Mouse (Mus musculus) spleen, adult 2 months (tissue): ENCODE measurements around the gene Snu13. TPM values are rescaled to one million over a fixed set of nuclear protein-coding genes. Genes with fewer than 3 reads are reported as not detected.

Experiments used
- DNase-seq, 2 experiments: peaks; one replicate each; pipeline versions ENCODE4 v3.0.0 to v3.0.0-alpha.2; 2012 to 2021; ENCODE audit warnings: low spot score in 2 of 2, low read depth in 1 of 2
- H3K27ac ChIP-seq: fragments of 200-500 bp; 2 replicates; pipeline ENCODE4 v1.5.1; 2012; ENCODE audit warnings: low read length, inconsistent platforms; ENCODE audit not compliant: insufficient read depth
- H3K27me3 ChIP-seq: fragments of 200-500 bp; 2 replicates; pipeline ENCODE4 v1.6.1; 2012; ENCODE audit warnings: mild to moderate bottlenecking, moderate library complexity, low read length, inconsistent platforms; ENCODE audit not compliant: control insufficient read depth, insufficient read depth
- H3K36me3 ChIP-seq: fragments of 200-500 bp; 2 replicates; pipeline ENCODE4 v1.6.1; 2012; ENCODE audit warnings: mild to moderate bottlenecking, low read length, inconsistent platforms; ENCODE audit not compliant: control insufficient read depth, insufficient read depth
- H3K4me1 ChIP-seq: fragments of 200-500 bp; 2 replicates; pipeline ENCODE4 v1.6.1; 2011; ENCODE audit warnings: inconsistent platforms; ENCODE audit not compliant: control insufficient read depth, insufficient read depth, insufficient read length
- H3K4me3 ChIP-seq: fragments of 200-500 bp; 2 replicates; pipeline ENCODE4 v1.5.1; 2011; ENCODE audit warnings: mild to moderate bottlenecking, inconsistent platforms; ENCODE audit not compliant: insufficient read depth, insufficient read length; ENCODE audit errors: extremely low read depth
- CTCF ChIP-seq: fragments of 200-500 bp; IDR thresholded peaks from 2 replicates; pipeline ENCODE4 v1.5.1; 2011; ENCODE audit warnings: mild to moderate bottlenecking, inconsistent platforms; ENCODE audit not compliant: insufficient read depth, insufficient read length, insufficient replicate concordance; ENCODE audit errors: extremely low read depth
- POLR2A ChIP-seq: fragments of 200-500 bp; IDR thresholded peaks from 2 replicates; pipeline ENCODE4 v1.6.1; 2011; ENCODE audit warnings: low read depth, low read length, inconsistent platforms
- WGBS: fragments of 180-500 bp; shearing (Covaris S2); methylation state at CpG from one replicate; pipeline ENCODE4 v1.1.7; 2018; 5-methylcytosine and 5-hydroxymethylcytosine counted together
- polyA plus RNA-seq: library from polyadenylated mRNA; depleted of rRNA; stranded (reverse); fragments of >200 nt; gene quantifications from 2 replicates; pipeline ENCODE4 v1.2.3, GENCODE M21; 2012; rRNA removed

Snu13 gene
- polyA plus RNA-seq, 1 experiment = 34.5 TPM

- Histone ChIP-seq H3K4me3 (no peak overlapping the region), H3K36me3 (0 out of 2 replicates have a peak, but pooled peaks cover 2% of the 10 kb centered on the region), H3K4me1 (no peaks in the 10 kb centered on the region), H3K27me3 (no peaks in the 10 kb centered on the region), H3K27ac (no peak overlapping the region)
- TF ChIP-seq POLR2A (no peak), CTCF (no peak)
- 45% methylated on average over 7 of the region's 7 CpGs for WGBS
- no peak for DNase-seq
Measured at GRCm38 (mm10) chr15:81990549-81990948, 56.8 kb downstream of the Snu13 start.

Other genes starting within 250 kb of the Snu13 start
- gene Tef, start 245.2 kb downstream of the Snu13 start, polyA plus RNA-seq = 21.2 and 21.9 TPM in 2 replicates
- gene Tob2, start 188.8 kb downstream of the Snu13 start, polyA plus RNA-seq = 24.8 and 36.6 TPM in 2 replicates
- gene Phf5a, start 175.7 kb downstream of the Snu13 start, polyA plus RNA-seq = 22.7 and 29.8 TPM in 2 replicates
- 68.7 and 80.4 TPM in 2 replicates for gene Aco2, start 175.3 kb downstream of the Snu13 start, polyA plus RNA-seq
- 8.6 and 11.1 TPM in 2 replicates for gene Polr3h, start 121.4 kb downstream of the Snu13 start, polyA plus RNA-seq
- gene Csdc2, start 110.8 kb downstream of the Snu13 start, polyA plus RNA-seq = 5.4 and 6.1 TPM in 2 replicates
- gene Pmm1, start 86.7 kb downstream of the Snu13 start, polyA plus RNA-seq = 18.2 and 28.1 TPM in 2 replicates
- not detected in 2 replicates for gene 1700029P11Rik, start 67.1 kb downstream of the Snu13 start, polyA plus RNA-seq
- gene Xrcc6, start 59.8 kb downstream of the Snu13 start, polyA plus RNA-seq = 11.8 TPM in 2 replicates
- 15.4 and 18.1 TPM in 2 replicates for gene Desi1, start 13.7 kb downstream of the Snu13 start, polyA plus RNA-seq
- not detected in 2 replicates for gene 4930407I10Rik, start 11.6 kb upstream of the Snu13 start, polyA plus RNA-seq
- gene Mei1, start 22.4 kb upstream of the Snu13 start, polyA plus RNA-seq = 0.05 TPM in 1 of 2 replicates, not detected in the other
- gene Ccdc134, start 80.3 kb upstream of the Snu13 start, polyA plus RNA-seq = 16.2 and 16.7 TPM in 2 replicates
- gene Srebf2, start 99.6 kb upstream of the Snu13 start, polyA plus RNA-seq = 204 and 317 TPM in 2 replicates
- 5.4 and 14.7 TPM in 2 replicates for gene Shisa8, start 165.2 kb upstream of the Snu13 start, polyA plus RNA-seq
- gene Tnfrsf13c, start 176.8 kb upstream of the Snu13 start, polyA plus RNA-seq = 120 and 179 TPM in 2 replicates
- gene Cenpm, start 197.2 kb upstream of the Snu13 start, polyA plus RNA-seq = 10.2 and 16.8 TPM in 2 replicates
- 0.05 and 0.08 TPM in 2 replicates for gene 1500009C09Rik, start 204.8 kb upstream of the Snu13 start, polyA plus RNA-seq
- 1.6 and 1.8 TPM in 2 replicates for gene Sept3, start 227.3 kb upstream of the Snu13 start, polyA plus RNA-seq